Mouse (Mus musculus): ENCODE data around the gene Clec2d.

DNA sequence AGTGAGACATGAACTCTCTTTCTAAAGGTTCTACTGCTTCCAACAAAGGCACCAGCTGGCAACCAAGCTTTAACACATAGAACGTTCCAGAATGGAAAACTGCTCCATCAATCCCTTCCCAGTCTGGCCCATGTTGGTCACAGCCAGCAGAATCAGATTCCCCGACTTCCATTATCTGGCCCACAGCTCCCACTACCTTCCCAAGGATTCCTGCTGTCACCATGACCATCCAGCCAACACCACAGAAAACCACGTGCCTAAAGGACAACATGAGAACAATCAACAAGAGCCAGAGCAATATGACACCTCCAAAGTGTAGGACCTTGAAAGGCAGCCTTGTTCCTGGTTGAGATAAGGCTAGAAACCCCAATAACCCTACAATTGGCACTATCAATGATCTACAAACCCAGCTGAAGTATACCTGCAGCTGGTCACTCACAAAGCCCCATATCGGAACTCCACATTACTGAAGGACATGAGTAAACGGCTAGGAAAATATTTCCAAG is 37.8 kb downstream of the Clec2d start:
- TF ChIP-seq GATA1 (IDR thresholded peaks at IDR 0.05; ENCODE audit: low read depth, low read length) (no peak), UBTF (IDR thresholded peaks at IDR 0.05; ENCODE audit: borderline replicate concordance, insufficient read depth, low read depth, low read length) (no peak), POLR2AphosphoS2 (IDR thresholded peaks at IDR 0.05; ENCODE audit: low read length) (no peak), TCF12 (IDR thresholded peaks at IDR 0.05; ENCODE audit: low read depth, low read length) (no peak), TBP (IDR thresholded peaks at IDR 0.05; ENCODE audit: low read depth, low read length) (no peak), MAZ (IDR thresholded peaks at IDR 0.05; ENCODE audit: low read depth, low read length) (no peak), EP300 (IDR thresholded peaks at IDR 0.05; ENCODE audit: low read depth in 1 of 2, low read length in 2 of 2) (no peak), E2F4 (IDR thresholded peaks at IDR 0.05; ENCODE audit: borderline replicate concordance, low read depth, low read length) (no peak), CHD2 (IDR thresholded peaks at IDR 0.05; ENCODE audit: low read length) (no peak)
